ENCODE assay signal across 12 mouse cellular contexts in the genomic region with DNA sequence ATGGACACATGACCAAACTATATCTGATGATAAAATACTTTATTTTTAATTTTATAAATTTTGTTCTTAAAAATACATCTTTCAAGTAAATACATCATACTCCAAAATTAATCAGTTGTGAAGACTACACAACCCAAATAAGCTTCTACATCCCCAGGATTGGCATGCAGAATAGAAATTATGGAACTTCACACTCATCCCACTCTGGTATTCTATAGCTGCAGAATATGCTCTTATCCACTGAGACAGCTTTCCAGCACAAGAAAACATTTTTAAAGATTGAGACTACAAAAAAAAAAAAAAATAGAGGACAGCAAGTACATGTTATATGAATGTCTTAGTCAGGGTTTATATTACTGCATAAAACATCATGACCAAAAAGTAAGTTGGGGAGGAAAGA.
"Had no signal": no experiment of that assay in that cellular context is flagged by ENCODE, and none has a peak within 500 bp of the region (broad histone marks: within the 10 kb centered on the region; RNA-seq: fewer than 3 reads in every experiment).

No protein-coding gene starts in this region.

- DNase-seq: retina, postnatal 1 day; right cerebral cortex, adult 18-20 months; right cerebral cortex, postnatal 14 days; right cerebral cortex, postnatal 25 days; right cerebral cortex, postnatal 4 days; spleen, adult 18-20 months; thymus, adult 18-20 months; thymus, adult 2 months; thymus, postnatal 14 days; thymus, postnatal 25 days; thymus, postnatal 36 days; thymus, postnatal 4 days had no signal
